Mouse (Mus musculus): ENCODE data around the gene Treh. TPM values are rescaled to one million over a fixed set of nuclear protein-coding genes. Genes with fewer than 3 reads are reported as not detected.
"Not testable (repeated sequence)": the region's sequence is repeated elsewhere in the genome, so short reads cannot be mapped to it uniquely, and the experiment has no call there.

Gene Treh
- polyA plus RNA-seq (2012; ENCODE audit: insufficient read depth, insufficient read length, missing spikeins), result not detected in 2 replicates

- TF ChIP-seq CTCF (IDR thresholded peaks at IDR 0.05; ENCODE audit: low read depth, low read length) (no peak), POLR2A (IDR thresholded peaks at IDR 0.05; ENCODE audit: borderline replicate concordance, low read depth, low read length) (no peak)
- Histone ChIP-seq H3K4me3 (ENCODE audit: insufficient read depth, low read length) (no peak within 1 kb of the TSS), H3K4me1 (ENCODE audit: control insufficient read depth, insufficient read depth, low read length) (no peaks in the 10 kb centered on the region), H3K27ac (ENCODE audit: insufficient read depth, low read depth, low read length) (no peak within 1 kb of the TSS)
These were observed at the start of gene Treh for GRCm38 (mm10) chr9:44673005-44673404. Gene Treh (plus strand): TSS chr9:44673233.

DNA sequence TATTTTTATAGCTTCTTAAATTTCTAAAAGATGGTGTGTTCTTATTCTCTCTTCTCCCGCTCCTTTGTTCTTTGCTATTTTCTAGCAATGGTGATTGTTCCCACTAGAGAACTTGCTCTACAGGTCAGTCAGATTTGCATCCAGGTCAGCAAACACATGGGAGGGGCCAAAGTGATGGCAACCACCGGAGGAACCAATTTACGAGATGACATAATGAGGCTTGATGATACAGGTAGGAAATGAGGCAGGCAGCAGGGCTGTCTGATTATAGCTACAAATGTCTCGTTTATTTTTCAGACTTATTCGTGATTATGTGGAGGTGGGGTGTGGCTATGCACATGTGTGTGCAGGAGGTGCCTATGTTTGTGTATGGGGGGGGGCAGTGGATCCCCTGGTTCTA, 48.6 kb upstream of the Treh start:
- no peak overlapping the region for H3K4me3 ChIP-seq (ENCODE audit: insufficient read depth, low read length)
- no peaks in the 10 kb centered on the region for H3K4me1 ChIP-seq (ENCODE audit: control insufficient read depth, insufficient read depth, low read length)
- no peak overlapping the region for H3K27ac ChIP-seq (ENCODE audit: insufficient read depth, low read depth, low read length)
- TF ChIP-seq CTCF (IDR thresholded peaks at IDR 0.05; ENCODE audit: low read depth, low read length) (no peak), POLR2A (IDR thresholded peaks at IDR 0.05; ENCODE audit: borderline replicate concordance, low read depth, low read length) (no peak)

DNA sequence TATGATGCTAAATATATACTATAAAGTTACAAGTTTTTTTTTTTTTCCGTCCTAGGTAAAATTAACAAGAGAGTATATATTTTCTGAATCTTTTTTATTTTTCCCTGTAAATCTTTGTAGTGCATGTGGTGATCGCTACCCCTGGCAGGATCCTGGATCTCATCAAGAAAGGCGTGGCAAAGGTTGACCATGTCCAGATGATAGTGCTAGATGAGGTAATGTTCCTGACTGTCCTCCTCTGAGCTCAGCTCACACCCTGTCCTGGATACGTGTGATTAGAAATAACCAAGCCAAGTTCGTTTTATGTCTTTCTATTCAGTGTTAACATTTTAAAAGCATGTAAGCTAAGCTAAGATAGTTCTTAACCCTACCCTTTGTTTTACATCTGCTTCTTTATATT, 46.8 kb upstream of the Treh start:
- Histone ChIP-seq H3K4me1 (ENCODE audit: control insufficient read depth, insufficient read depth, low read length) (no peaks in the 10 kb centered on the region), H3K4me3 (ENCODE audit: insufficient read depth, low read length) (no peak overlapping the region), H3K27ac (ENCODE audit: insufficient read depth, low read depth, low read length) (no peak overlapping the region)
- TF ChIP-seq POLR2A (IDR thresholded peaks at IDR 0.05; ENCODE audit: borderline replicate concordance, low read depth, low read length) (no peak), CTCF (IDR thresholded peaks at IDR 0.05; ENCODE audit: low read depth, low read length) (no peak)

DNA sequence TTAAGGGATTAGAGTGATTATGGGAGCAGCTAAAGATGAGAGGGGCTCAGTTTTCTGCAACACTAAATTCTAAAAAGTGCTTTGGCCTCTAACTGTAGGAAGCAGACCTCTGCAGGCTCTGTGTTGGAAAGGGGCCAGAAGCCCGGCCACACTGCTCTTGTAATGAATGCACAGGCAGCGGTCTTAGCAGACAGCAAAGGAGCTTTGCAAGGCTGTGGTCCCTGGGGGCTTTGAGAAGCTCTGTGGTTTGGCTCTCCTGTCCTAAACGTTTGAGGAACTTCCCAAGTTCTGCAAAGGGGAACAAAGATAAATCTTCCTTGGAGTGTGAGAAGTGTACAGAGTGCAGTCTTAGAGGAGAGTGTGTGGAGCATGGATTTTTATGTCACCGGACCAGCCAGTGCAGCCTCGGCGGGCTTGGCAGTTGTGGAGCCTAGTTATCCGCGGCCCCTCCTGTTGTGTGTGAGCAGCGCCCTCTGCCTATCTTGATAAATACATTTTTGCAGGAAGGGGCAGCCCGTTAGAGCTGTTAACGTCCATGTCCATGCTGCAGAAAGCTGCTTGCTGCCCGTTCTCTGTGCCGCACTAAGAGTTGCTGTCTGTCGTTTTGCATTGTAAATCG, 35.4 kb upstream of the Treh start:
- Histone ChIP-seq H3K4me1 (ENCODE audit: control insufficient read depth, insufficient read depth, low read length) (peaks cover 10% of the 10 kb centered on the region), H3K4me3 (ENCODE audit: insufficient read depth, low read length) (no peak overlapping the region), H3K27ac (ENCODE audit: insufficient read depth, low read depth, low read length) (no peak overlapping the region)
- no peak for TF ChIP-seq CTCF (IDR thresholded peaks at IDR 0.05; ENCODE audit: low read depth, low read length)
- no peak for TF ChIP-seq POLR2A (IDR thresholded peaks at IDR 0.05; ENCODE audit: borderline replicate concordance, low read depth, low read length)

GRCm38 (mm10) chr9:44638726-44639125, 34.3 kb upstream of the Treh start:
- not testable (repeated sequence) for H3K4me3 ChIP-seq (ENCODE audit: insufficient read depth, low read length); H3K27ac ChIP-seq (ENCODE audit: insufficient read depth, low read depth, low read length)
- peaks cover 15% of the 10 kb centered on the region for H3K4me1 ChIP-seq (ENCODE audit: control insufficient read depth, insufficient read depth, low read length)

- H3K4me3 ChIP-seq (ENCODE audit: insufficient read depth, low read length); H3K27ac ChIP-seq (ENCODE audit: insufficient read depth, low read depth, low read length): not testable (repeated sequence)
- peaks cover 15% of the 10 kb centered on the region for H3K4me1 ChIP-seq (ENCODE audit: control insufficient read depth, insufficient read depth, low read length)
These were observed 33.0 kb upstream of the Treh start for GRCm38 (mm10) chr9:44640028-44640427.

GRCm38 (mm10) chr9:44640646-44641357, 32.2 kb upstream of the Treh start:
- no peak for TF ChIP-seq CTCF (IDR thresholded peaks at IDR 0.05; ENCODE audit: low read depth, low read length)
- TF ChIP-seq POLR2A (IDR thresholded peaks at IDR 0.05; ENCODE audit: borderline replicate concordance, low read depth, low read length), result no peak
- Histone ChIP-seq H3K4me1 (ENCODE audit: control insufficient read depth, insufficient read depth, low read length) (peaks cover 21% of the 10 kb centered on the region), H3K27ac (ENCODE audit: insufficient read depth, low read depth, low read length) (no peak overlapping the region), H3K4me3 (ENCODE audit: insufficient read depth, low read length) (no peak overlapping the region)

DNA sequence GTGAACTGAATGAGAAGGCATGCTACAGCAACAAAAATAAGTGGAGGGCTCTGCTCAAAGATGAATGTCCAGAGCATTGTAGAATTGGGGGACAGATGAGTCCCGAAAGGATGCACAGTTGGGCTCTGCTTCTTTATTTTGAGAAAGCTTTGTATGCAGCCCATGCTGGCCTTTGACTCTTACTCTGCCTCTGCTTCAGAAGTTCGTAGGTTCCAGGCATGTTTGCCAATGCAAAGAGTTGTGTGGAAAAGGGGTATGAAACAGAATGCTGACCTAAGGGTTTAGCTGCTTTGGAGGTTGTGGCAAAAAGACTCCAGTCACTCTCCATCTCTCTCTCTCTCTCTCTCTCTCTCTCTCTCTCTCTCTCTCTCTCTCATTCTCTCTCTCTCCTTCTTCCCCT, 31.4 kb upstream of the Treh start:
- Histone ChIP-seq H3K4me1 (ENCODE audit: control insufficient read depth, insufficient read depth, low read length) (peaks cover 26% of the 10 kb centered on the region), H3K4me3 (ENCODE audit: insufficient read depth, low read length) (no peak overlapping the region)
- no peak for TF ChIP-seq POLR2A (IDR thresholded peaks at IDR 0.05; ENCODE audit: borderline replicate concordance, low read depth, low read length)
- no peak for TF ChIP-seq CTCF (IDR thresholded peaks at IDR 0.05; ENCODE audit: low read depth, low read length)

GRCm38 (mm10) chr9:44643103-44643502, 29.9 kb upstream of the Treh start:
- peaks cover 18% of the 10 kb centered on the region for H3K4me1 ChIP-seq (ENCODE audit: control insufficient read depth, insufficient read depth, low read length)
- TF ChIP-seq CTCF (IDR thresholded peaks at IDR 0.05; ENCODE audit: low read depth, low read length), result no peak
- TF ChIP-seq POLR2A (IDR thresholded peaks at IDR 0.05; ENCODE audit: borderline replicate concordance, low read depth, low read length), result no peak
- no peak overlapping the region for H3K27ac ChIP-seq (ENCODE audit: insufficient read depth, low read depth, low read length)
- H3K4me3 ChIP-seq (ENCODE audit: insufficient read depth, low read length), result no peak overlapping the region

More for the DNA sequence above, 31.4 kb upstream of the Treh start:
- no peak overlapping the region for H3K27ac ChIP-seq (ENCODE audit: insufficient read depth, low read depth, low read length)

- no peak overlapping the region for H3K27ac ChIP-seq (ENCODE audit: insufficient read depth, low read depth, low read length)
- no peak overlapping the region for H3K4me3 ChIP-seq (ENCODE audit: insufficient read depth, low read length)
- no peak for TF ChIP-seq POLR2A (IDR thresholded peaks at IDR 0.05; ENCODE audit: borderline replicate concordance, low read depth, low read length)
- TF ChIP-seq CTCF (IDR thresholded peaks at IDR 0.05; ENCODE audit: low read depth, low read length), result no peak
- H3K4me1 ChIP-seq (ENCODE audit: control insufficient read depth, insufficient read depth, low read length), result peaks cover 18% of the 10 kb centered on the region
These were observed 28.8 kb upstream of the Treh start for GRCm38 (mm10) chr9:44644186-44644585.
